Mouse (Mus musculus) lung, embryonic 15.5 days (tissue): ENCODE data around the gene Cox8b. TPM values are rescaled to one million over a fixed set of nuclear protein-coding genes. Genes with fewer than 3 reads are reported as not detected.
A peak's percentile ranks its signal among the peaks of the same experiment; 100 is the strongest.

Experiments
- ATAC-seq: fragments of 200-750 bp; cut with Nextera tagmentation; 2 replicates; pipeline ENCODE4 v1.8.0; 2017; ENCODE audit warnings: moderate number of reproducible peaks, borderline replicate concordance; ENCODE audit not compliant: low FRiP score, low TSS enrichment; ENCODE audit errors: extremely low read depth
- H3K27ac ChIP-seq: fragments of 300-500 bp; sonication (generic); 2 replicates; pipeline ENCODE4 v1.5.1; 2015; ENCODE audit warnings: moderate library complexity, mild to moderate bottlenecking, inconsistent platforms
- H3K27me3 ChIP-seq: fragments of 300-500 bp; sonication (generic); 2 replicates; pipeline ENCODE4 v1.6.1; 2015; ENCODE audit warnings: inconsistent platforms
- H3K36me3 ChIP-seq: fragments of 300-500 bp; sonication (generic); 2 replicates; pipeline ENCODE4 v1.6.1; 2015; ENCODE audit warnings: inconsistent platforms
- H3K4me1 ChIP-seq: fragments of 300-500 bp; sonication (generic); 2 replicates; pipeline ENCODE4 v1.6.1; 2015; ENCODE audit warnings: inconsistent platforms
- H3K4me2 ChIP-seq: fragments of 300-500 bp; sonication (generic); 2 replicates; pipeline ENCODE4 v1.6.1; 2015; ENCODE audit warnings: inconsistent platforms, mild to moderate bottlenecking, moderate library complexity
- H3K4me3 ChIP-seq: fragments of 300-500 bp; sonication (generic); 2 replicates; pipeline ENCODE4 v1.5.1; 2015; ENCODE audit warnings: mild to moderate bottlenecking, inconsistent platforms
- H3K9ac ChIP-seq: fragments of 300-500 bp; sonication (generic); 2 replicates; pipeline ENCODE4 v1.6.1; 2015; ENCODE audit warnings: inconsistent platforms
- H3K9me3 ChIP-seq: fragments of 300-500 bp; sonication (generic); 2 replicates; pipeline ENCODE4 v1.6.1; 2016; ENCODE audit warnings: inconsistent platforms
- WGBS: fragments of 180-500 bp; shearing (Covaris S2); methylation state at CpG from one replicate; pipeline ENCODE4 v1.1.7; 2015; 5-methylcytosine and 5-hydroxymethylcytosine counted together
- polyA plus RNA-seq: library from polyadenylated mRNA; unstranded; fragments of >200 nt; fragmentation: Nextera tagmentation; extraction: Ambion mirVana; gene quantifications from 2 replicates; pipeline ENCODE4 v1.2.1, GENCODE M21; 2015

The Cox8b gene
- polyA plus RNA-seq, 1 experiment from 2014 or later, result 6.2 TPM

GRCm38 (mm10) chr7:140938896-140939295, 38.6 kb upstream of the Cox8b start:
- H3K27me3 ChIP-seq, result 0 out of 2 replicates have a peak, but pooled peaks cover 5% of the 10 kb centered on the region
- H3K4me2 ChIP-seq, result no peak overlapping the region
- no peak for ATAC-seq
- no peaks in the 10 kb centered on the region for H3K36me3 ChIP-seq
- no peak overlapping the region for H3K4me3 ChIP-seq
- H3K27ac ChIP-seq, result peak overlapping the region; percentile 53
- H3K4me1 ChIP-seq, result peaks cover 35% of the 10 kb centered on the region
- no peaks in the 10 kb centered on the region for H3K9me3 ChIP-seq
- 25% methylated on average over 2 of the region's 2 CpGs for WGBS
- H3K9ac ChIP-seq, result no peak overlapping the region

- Histone ChIP-seq H3K27ac (no peak overlapping the region), H3K9ac (no peak overlapping the region), H3K4me1 (peaks cover 32% of the 10 kb centered on the region), H3K36me3 (no peaks in the 10 kb centered on the region), H3K9me3 (no peaks in the 10 kb centered on the region), H3K4me3 (no peak overlapping the region), H3K27me3 (0 out of 2 replicates have a peak, but pooled peaks cover 5% of the 10 kb centered on the region), H3K4me2 (no peak overlapping the region)
- ATAC-seq, result no peak
- 40% methylated on average over 3 of the region's 3 CpGs for WGBS
Measured at GRCm38 (mm10) chr7:140938436-140938835, 38.2 kb upstream of the Cox8b start.

GRCm38 (mm10) chr7:140927181-140927580, 26.9 kb upstream of the Cox8b start:
- H3K27ac ChIP-seq, result no peak overlapping the region
- H3K4me3 ChIP-seq, result no peak overlapping the region
- H3K9ac ChIP-seq, result no peak overlapping the region
- H3K36me3 ChIP-seq, result no peaks in the 10 kb centered on the region
- 70% methylated on average over 6 of the region's 6 CpGs for WGBS
- H3K4me2 ChIP-seq, result no peak overlapping the region
- peaks cover 8% of the 10 kb centered on the region for H3K4me1 ChIP-seq
- ATAC-seq, result no peak
- peaks cover 33% of the 10 kb centered on the region for H3K27me3 ChIP-seq
- H3K9me3 ChIP-seq, result no peaks in the 10 kb centered on the region

- Histone ChIP-seq H3K27ac (no peak overlapping the region), H3K4me1 (peaks cover 11% of the 10 kb centered on the region), H3K9ac (no peak overlapping the region), H3K36me3 (no peaks in the 10 kb centered on the region), H3K4me3 (peak overlapping the region; percentile 31; the same call in 1 of the 2 replicates), H3K27me3 (peaks cover 69% of the 10 kb centered on the region), H3K4me2 (peak overlapping the region; percentile 65), H3K9me3 (no peaks in the 10 kb centered on the region)
- ATAC-seq, result no peak
- 21% methylated on average over 30 of the region's 30 CpGs for WGBS
Measured at GRCm38 (mm10) chr7:140923070-140923775, 23.0 kb upstream of the Cox8b start.

- ATAC-seq, result peak; percentile 33; the same call in 1 of the 2 replicates
- Histone ChIP-seq H3K36me3 (no peaks in the 10 kb centered on the region), H3K9me3 (no peaks in the 10 kb centered on the region), H3K4me1 (peaks cover 11% of the 10 kb centered on the region), H3K9ac (no peak overlapping the region), H3K27ac (no peak overlapping the region), H3K4me2 (peak overlapping the region; percentile 65), H3K27me3 (peaks cover 76% of the 10 kb centered on the region), H3K4me3 (peak overlapping the region; percentile 31)
- under 1% methylated on average over 49 of the region's 49 CpGs for WGBS
Measured at GRCm38 (mm10) chr7:140922398-140923069, 22.3 kb upstream of the Cox8b start.

- Histone ChIP-seq H3K27ac (no peak overlapping the region), H3K4me2 (no peak overlapping the region)
Measured at GRCm38 (mm10) chr7:140921225-140921975, 21.2 kb upstream of the Cox8b start.

GRCm38 (mm10) chr7:140920418-140921029, 20.3 kb upstream of the Cox8b start, which contains the start of gene Nlrp6:
Nlrp6 (plus strand) TSS chr7:140920902.
- 60% methylated on average over 8 of the region's 8 CpGs for WGBS
- no peak for ATAC-seq
- no peaks in the 10 kb centered on the region for H3K9me3 ChIP-seq
- H3K27ac ChIP-seq, result no peak within 1 kb of the TSS
- H3K36me3 ChIP-seq, result no peaks in the 10 kb centered on the region
- H3K9ac ChIP-seq, result no peak within 1 kb of the TSS
- no peak within 1 kb of the TSS for H3K4me3 ChIP-seq
- peaks cover 11% of the 10 kb centered on the region for H3K4me1 ChIP-seq
- H3K4me2 ChIP-seq, result no peak within 1 kb of the TSS
- H3K27me3 ChIP-seq, result peaks cover 75% of the 10 kb centered on the region

More at GRCm38 (mm10) chr7:140921225-140921975, 21.2 kb upstream of the Cox8b start:
- Histone ChIP-seq H3K9me3 (no peaks in the 10 kb centered on the region), H3K4me3 (no peak overlapping the region), H3K27me3 (peaks cover 76% of the 10 kb centered on the region), H3K36me3 (no peaks in the 10 kb centered on the region), H3K9ac (no peak overlapping the region), H3K4me1 (peaks cover 11% of the 10 kb centered on the region)
- ATAC-seq, result no peak; the same call in 1 of the 2 replicates
- 27% methylated on average over 22 of the region's 22 CpGs for WGBS

- ATAC-seq, result no peak
- no peak overlapping the region for H3K27ac ChIP-seq
- no peaks in the 10 kb centered on the region for H3K36me3 ChIP-seq
- WGBS, result 32% methylated on average over 4 of the region's 4 CpGs
- no peaks in the 10 kb centered on the region for H3K9me3 ChIP-seq
- peaks cover 69% of the 10 kb centered on the region for H3K27me3 ChIP-seq
- H3K4me3 ChIP-seq, result no peak overlapping the region
- no peak overlapping the region for H3K4me2 ChIP-seq
- H3K9ac ChIP-seq, result no peak overlapping the region
- peaks cover 11% of the 10 kb centered on the region for H3K4me1 ChIP-seq
Measured at GRCm38 (mm10) chr7:140919911-140920310, 19.7 kb upstream of the Cox8b start.

- H3K27ac ChIP-seq, result no peak overlapping the region
- no peak overlapping the region for H3K4me2 ChIP-seq
- ATAC-seq, result no peak
- H3K9me3 ChIP-seq, result no peaks in the 10 kb centered on the region
- H3K4me3 ChIP-seq, result no peak overlapping the region
- 82% methylated on average over 8 of the region's 8 CpGs for WGBS
- H3K36me3 ChIP-seq, result no peaks in the 10 kb centered on the region
- peaks cover 13% of the 10 kb centered on the region for H3K27me3 ChIP-seq
- H3K9ac ChIP-seq, result no peak overlapping the region
- no peaks in the 10 kb centered on the region for H3K4me1 ChIP-seq
Measured at GRCm38 (mm10) chr7:140914031-140914690, 13.9 kb upstream of the Cox8b start.

- no peak for ATAC-seq
Measured at GRCm38 (mm10) chr7:140912846-140913482, 12.7 kb upstream of the Cox8b start.

More at GRCm38 (mm10) chr7:140912846-140913482, 12.7 kb upstream of the Cox8b start:
- Histone ChIP-seq H3K36me3 (no peaks in the 10 kb centered on the region), H3K4me1 (0 out of 2 replicates have a peak, but pooled peaks cover 6% of the 10 kb centered on the region), H3K27ac (no peak overlapping the region), H3K9ac (no peak overlapping the region), H3K27me3 (peaks cover 4% of the 10 kb centered on the region; the same call in 1 of the 2 replicates), H3K4me2 (no peak overlapping the region), H3K4me3 (no peak overlapping the region), H3K9me3 (no peaks in the 10 kb centered on the region)
- 51% methylated on average over 5 of the region's 5 CpGs for WGBS
